Comparison of ENCODE assay signal across 24 mouse cellular contexts in genomic region chr14:21434686-21435085, GRCm38 (mm10). TPM values are rescaled to one million over a fixed set of nuclear protein-coding genes. Genes with fewer than 3 reads are reported as not detected.
DNase-seq lines count a peak whose midpoint lies in the region; ATAC-seq lines count a peak whose summit lies in the region.
"Had no signal": no experiment of that assay in that cellular context is flagged by ENCODE, and none has a peak within 500 bp of the region (broad histone marks: within the 10 kb centered on the region; RNA-seq: fewer than 3 reads in every experiment).

No protein-coding gene starts in this region.

- H3K4me2 ChIP-seq in forebrain, embryonic 11.5 days (ENCODE audit: low read depth, low read length, severe bottlenecking): no peak overlapping the region
- H3K4me2 ChIP-seq in forebrain, embryonic 15.5 days (replicated peaks): no peak overlapping the region
- H3K4me2 ChIP-seq in heart, embryonic 13.5 days: peak overlapping the region; percentile 49
- no peak overlapping the region for H3K4me2 ChIP-seq in embryonic facial prominence, embryonic 13.5 days
- H3K4me2 ChIP-seq in limb, embryonic 11.5 days (ENCODE audit: low read depth, severe bottlenecking): no peak overlapping the region
- H3K4me2 ChIP-seq: forebrain, embryonic 13.5 days; hindbrain, embryonic 13.5 days; midbrain, embryonic 13.5 days; neural tube, embryonic 13.5 days had no signal

- WGBS in forebrain, embryonic 11.5 days: 71% methylated on average over 9 of the region's 9 CpGs
- WGBS in forebrain, embryonic 15.5 days: 49% methylated on average over 9 of the region's 9 CpGs
- 24% methylated on average over 9 of the region's 9 CpGs for WGBS in heart, embryonic 13.5 days
- 43% methylated on average over 9 of the region's 9 CpGs for WGBS in embryonic facial prominence, embryonic 13.5 days
- WGBS in limb, embryonic 11.5 days: 20% methylated on average over 9 of the region's 9 CpGs

- ATAC-seq in forebrain, embryonic 11.5 days (replicated peaks; ENCODE audit: low FRiP score): no peak
- ATAC-seq in forebrain, embryonic 15.5 days (replicated peaks): no peak
- ATAC-seq in heart, embryonic 13.5 days (ENCODE audit: extremely low read depth, insufficient number of reproducible peaks, low FRiP score, low TSS enrichment): no peak
- no peak for ATAC-seq in embryonic facial prominence, embryonic 13.5 days (ENCODE audit: insufficient number of reproducible peaks, insufficient read depth, low FRiP score, low TSS enrichment, low read depth)
- no peak for ATAC-seq in limb, embryonic 11.5 days (ENCODE audit: insufficient number of reproducible peaks, low FRiP score, low TSS enrichment, low read depth)
- ATAC-seq: CD4-positive, CD25-positive, alpha-beta regulatory T cell, adult 4 months; forebrain, embryonic 13.5 days; inflammation-experienced regulatory T-cells, adult 6 months; liver, postnatal 0 days; midbrain, embryonic 13.5 days; Patski had no signal

- no peaks in the 10 kb centered on the region for H3K4me1 ChIP-seq in forebrain, embryonic 11.5 days (replicated peaks; ENCODE audit: control insufficient read depth, insufficient read depth, low read length)
- H3K4me1 ChIP-seq in forebrain, embryonic 15.5 days: peaks cover 11% of the 10 kb centered on the region
- H3K4me1 ChIP-seq in heart, embryonic 13.5 days: peaks cover 36% of the 10 kb centered on the region
- peaks cover 16% of the 10 kb centered on the region for H3K4me1 ChIP-seq in embryonic facial prominence, embryonic 13.5 days
- peaks cover 5% of the 10 kb centered on the region; the same call in 1 of the 2 replicates for H3K4me1 ChIP-seq in limb, embryonic 11.5 days (ENCODE audit: control insufficient read depth, insufficient read depth, low read length)
- H3K4me1 ChIP-seq: midbrain, embryonic 13.5 days; neural tube, embryonic 13.5 days had no signal

- no peak overlapping the region for H3K4me3 ChIP-seq in forebrain, embryonic 11.5 days (ENCODE audit: low read depth, low read length)
- no peak overlapping the region for H3K4me3 ChIP-seq in forebrain, embryonic 15.5 days
- H3K4me3 ChIP-seq in heart, embryonic 13.5 days: no peak overlapping the region
- no peak overlapping the region for H3K4me3 ChIP-seq in embryonic facial prominence, embryonic 13.5 days
- H3K4me3 ChIP-seq in limb, embryonic 11.5 days (ENCODE audit: low read depth, low read length): no peak overlapping the region
- H3K4me3 ChIP-seq: forebrain, embryonic 13.5 days; hindbrain, embryonic 13.5 days; left cerebral cortex, adult 2 months; midbrain, embryonic 13.5 days; neural tube, embryonic 13.5 days had no signal

- intact Hi-C loops in heart, postnatal 36 days (cut with DNase I): loop anchor here (5.0 kb wide), 1 partner anchor 228 kb away; no protein-coding TSS in a partner anchor

- peak; percentile 2 for DNase-seq in forebrain, embryonic 11.5 days (ENCODE audit: low spot score)
- DNase-seq in heart, postnatal 36 days: no peak
- no peak for DNase-seq in limb, embryonic 11.5 days (ENCODE audit: low spot score)
- DNase-seq in thymus, adult 18-20 months: no peak
- DNase-seq in gastrocnemius, postnatal 10 days: no peak
- DNase-seq: adrenal gland, adult 8-10 months; cerebellum, postnatal 14 days; kidney, adult 8-10 months; kidney, postnatal 14 days; left cerebral cortex, postnatal 4 days; liver, postnatal 0 days; lung, postnatal 10 days; thymus, postnatal 4 days had no signal

- H3K9ac ChIP-seq in forebrain, embryonic 11.5 days (ENCODE audit: low read length): no peak overlapping the region
- no peak overlapping the region for H3K9ac ChIP-seq in forebrain, embryonic 15.5 days (replicated peaks)
- peak overlapping the region; percentile 50; the same call in 1 of the 2 replicates for H3K9ac ChIP-seq in heart, embryonic 13.5 days
- no peak overlapping the region for H3K9ac ChIP-seq in embryonic facial prominence, embryonic 13.5 days
- H3K9ac ChIP-seq in limb, embryonic 11.5 days (ENCODE audit: low read length): no peak overlapping the region
- H3K9ac ChIP-seq: forebrain, embryonic 13.5 days; hindbrain, embryonic 13.5 days; liver, postnatal 0 days; midbrain, embryonic 13.5 days; neural tube, embryonic 13.5 days had no signal

- H3K27me3 ChIP-seq in forebrain, embryonic 11.5 days (ENCODE audit: control insufficient read depth, insufficient read depth, low read length): no peaks in the 10 kb centered on the region
- no peaks in the 10 kb centered on the region for H3K27me3 ChIP-seq in forebrain, embryonic 15.5 days
- no peaks in the 10 kb centered on the region for H3K27me3 ChIP-seq in heart, embryonic 13.5 days (replicated peaks)
- H3K27me3 ChIP-seq in embryonic facial prominence, embryonic 13.5 days: no peaks in the 10 kb centered on the region
- no peaks in the 10 kb centered on the region for H3K27me3 ChIP-seq in limb, embryonic 11.5 days (ENCODE audit: control insufficient read depth, insufficient read depth, low read length)
- H3K27me3 ChIP-seq: forebrain, embryonic 13.5 days; hindbrain, embryonic 13.5 days; midbrain, embryonic 13.5 days; neural tube, embryonic 13.5 days; Patski had no signal

- no peak overlapping the region for H3K27ac ChIP-seq in forebrain, embryonic 11.5 days (ENCODE audit: low read depth, low read length)
- H3K27ac ChIP-seq in forebrain, embryonic 15.5 days (replicated peaks): no peak overlapping the region
- peak overlapping the region; percentile 74 for H3K27ac ChIP-seq in heart, embryonic 13.5 days (replicated peaks)
- peak overlapping the region; percentile 78 for H3K27ac ChIP-seq in embryonic facial prominence, embryonic 13.5 days
- 0 out of 2 replicates have a peak overlapping the region, but pooled peaks have one; percentile 1 for H3K27ac ChIP-seq in limb, embryonic 11.5 days (replicated peaks; ENCODE audit: low read depth, low read length)
- H3K27ac ChIP-seq: forebrain, embryonic 13.5 days; hindbrain, embryonic 13.5 days; left cerebral cortex, adult 2 months; midbrain, embryonic 13.5 days; neural tube, embryonic 13.5 days had no signal

- H3K9me3 ChIP-seq in forebrain, embryonic 11.5 days (ENCODE audit: control insufficient read depth, low read length): no peaks in the 10 kb centered on the region
- no peaks in the 10 kb centered on the region for H3K9me3 ChIP-seq in forebrain, embryonic 15.5 days
- no peaks in the 10 kb centered on the region for H3K9me3 ChIP-seq in heart, embryonic 13.5 days
- no peaks in the 10 kb centered on the region for H3K9me3 ChIP-seq in embryonic facial prominence, embryonic 13.5 days
- no peaks in the 10 kb centered on the region for H3K9me3 ChIP-seq in limb, embryonic 11.5 days (ENCODE audit: control insufficient read depth, low read length)
- H3K9me3 ChIP-seq: forebrain, embryonic 13.5 days; hindbrain, embryonic 13.5 days; midbrain, embryonic 13.5 days; neural tube, embryonic 13.5 days had no signal

- no peaks in the 10 kb centered on the region for H3K36me3 ChIP-seq in forebrain, embryonic 11.5 days (ENCODE audit: control insufficient read depth, insufficient read depth, low read length)
- no peaks in the 10 kb centered on the region for H3K36me3 ChIP-seq in forebrain, embryonic 15.5 days
- H3K36me3 ChIP-seq in heart, embryonic 13.5 days: peaks cover 20% of the 10 kb centered on the region
- H3K36me3 ChIP-seq in embryonic facial prominence, embryonic 13.5 days: no peaks in the 10 kb centered on the region
- no peaks in the 10 kb centered on the region for H3K36me3 ChIP-seq in limb, embryonic 11.5 days (ENCODE audit: control insufficient read depth, insufficient read depth, low read length)
- H3K36me3 ChIP-seq: hindbrain, embryonic 13.5 days; midbrain, embryonic 13.5 days; neural tube, embryonic 13.5 days had no signal

RNA-seq across cellular contexts. Expression of gene Kat6b, which starts 46.5 kb away (rescaled TPM):
- polyA plus RNA-seq in forebrain, embryonic 11.5 days (2014; fragmentation: Nextera tagmentation; extraction: Ambion mirVana): 33.1 and 34.5 TPM in 2 replicates
- 29.5 and 31.5 TPM in 2 replicates for polyA plus RNA-seq in forebrain, embryonic 15.5 days (2015; fragmentation: Nextera tagmentation; extraction: Ambion mirVana)
- polyA plus RNA-seq in heart, embryonic 13.5 days (2015; fragmentation: Nextera tagmentation; extraction: Ambion mirVana): 9.8 and 11.8 TPM in 2 replicates
- total RNA-seq in heart, postnatal 36 days (2021): 10 to 100 TPM; 29.9 to 31.7 TPM
- 28.2 and 34.5 TPM in 2 replicates for polyA plus RNA-seq in embryonic facial prominence, embryonic 13.5 days (2015; fragmentation: Nextera tagmentation; extraction: Ambion mirVana)
- polyA plus RNA-seq in limb, embryonic 11.5 days (2014; fragmentation: Nextera tagmentation; extraction: Ambion mirVana): 22.0 and 22.8 TPM in 2 replicates
- 10 to 100 TPM; 24.1 to 31.6 TPM for total RNA-seq in gastrocnemius, postnatal 10 days (2021)

Comparison
In these comparisons a context has a peak if more than half of its experiments do, and no peak if none do; other contexts are left out.
1. H3K27ac ChIP-seq: peak in heart, embryonic 13.5 days (single experiment), embryonic facial prominence, embryonic 13.5 days (single experiment) and limb, embryonic 11.5 days (single experiment); none in forebrain, embryonic 11.5 days (single experiment) and forebrain, embryonic 15.5 days (single experiment).